Mouse (Mus musculus): ENCODE measurements around the gene Otud7a. TPM values are rescaled to one million over a fixed set of nuclear protein-coding genes. Genes with fewer than 3 reads are reported as not detected.

The Otud7a gene
- polyA plus RNA-seq (2012; rRNA removed; ENCODE audit: low replicate concordance): 0.04 TPM in 1 of 2 replicates, not detected in the other

DNA sequence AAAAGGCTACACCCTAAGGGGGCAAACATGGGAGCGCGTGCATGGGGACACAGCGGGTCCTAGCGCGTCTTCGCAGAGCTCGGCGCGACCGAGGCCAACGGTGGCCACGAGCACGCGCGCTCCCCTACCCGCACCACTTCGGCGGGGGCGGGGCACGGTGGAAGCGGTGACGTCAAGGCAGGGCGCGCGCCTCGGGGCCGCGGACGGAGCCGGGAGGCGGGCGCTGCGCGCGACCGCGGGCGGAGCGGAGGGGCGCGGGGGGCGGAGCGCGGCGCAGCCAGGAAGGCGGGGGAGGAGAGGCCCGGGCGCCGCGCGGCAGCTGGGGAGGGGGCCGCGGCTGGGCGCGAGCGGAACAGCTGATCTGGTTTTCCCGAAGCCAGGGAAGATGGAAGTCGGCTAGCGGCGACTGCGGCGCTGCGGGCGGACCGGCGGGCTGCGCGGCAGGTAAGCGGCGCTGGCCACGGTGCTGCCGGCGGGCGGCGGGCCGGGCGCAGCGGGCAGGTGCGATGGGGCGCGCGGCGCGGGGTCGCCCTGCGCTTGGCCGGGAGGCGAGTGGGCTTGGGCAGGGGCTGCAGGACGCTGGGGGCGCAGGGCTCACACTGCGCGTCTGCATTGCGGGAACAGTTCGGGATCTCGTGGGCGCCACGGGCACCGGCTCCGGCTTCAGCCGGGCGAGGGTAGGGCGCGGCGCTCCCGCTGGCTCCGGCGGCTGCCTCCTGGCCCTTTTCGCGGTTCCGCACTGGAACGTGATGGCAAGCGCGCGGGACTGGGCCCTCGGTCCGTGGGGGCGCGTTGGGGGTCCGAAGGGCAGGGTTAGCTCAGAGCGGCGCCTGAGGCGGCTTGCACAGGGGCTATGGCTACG, at the start of gene Otud7a:
TSS of gene Otud7a (plus strand) at position 268 of the 862 bp plus-strand sequence.

Other genes starting within 250 kb of the Otud7a start
- not detected in 2 replicates for gene Chrna7, start 232.2 kb upstream of the Otud7a start, polyA plus RNA-seq (2012; rRNA removed; ENCODE audit: low replicate concordance)

All from duodenum, adult 2 months (tissue).